Mouse (Mus musculus) limb, embryonic 11.5 days (tissue): ENCODE data around the gene Pip5kl1. TPM values are rescaled to one million over a fixed set of nuclear protein-coding genes. Genes with fewer than 3 reads are reported as not detected.

Experiments used
- ATAC-seq: fragments of 200-750 bp; cut with Nextera tagmentation; 2 replicates; pipeline ENCODE4 v1.8.0; 2017; ENCODE audit warnings: low read depth; ENCODE audit not compliant: insufficient number of reproducible peaks, low FRiP score, low TSS enrichment
- DNase-seq: peaks from one replicate; pipeline ENCODE4 v3.0.0-alpha.2; 2015; ENCODE audit warnings: low spot score
- H3K27ac ChIP-seq: fragments of 300-500 bp; sonication (generic); replicated peaks from 2 replicates; pipeline ENCODE4 v1.5.1; 2014; ENCODE audit warnings: low read depth, mild to moderate bottlenecking, low read length
- H3K27me3 ChIP-seq: fragments of 300-500 bp; sonication (generic); 2 replicates; pipeline ENCODE4 v1.6.1; 2014; ENCODE audit warnings: mild to moderate bottlenecking, low read length, mixed read lengths; ENCODE audit not compliant: control insufficient read depth, insufficient read depth
- H3K36me3 ChIP-seq: fragments of 300-500 bp; sonication (generic); 2 replicates; pipeline ENCODE4 v1.6.1; 2014; ENCODE audit warnings: mild to moderate bottlenecking, low read length, moderate library complexity, mixed read lengths; ENCODE audit not compliant: control insufficient read depth, insufficient read depth
- H3K4me1 ChIP-seq: fragments of 300-500 bp; sonication (generic); 2 replicates; pipeline ENCODE4 v1.6.1; 2014; ENCODE audit warnings: low read length, mixed read lengths; ENCODE audit not compliant: control insufficient read depth, insufficient read depth
- H3K4me2 ChIP-seq: fragments of 300-500 bp; sonication (generic); 2 replicates; pipeline ENCODE4 v1.6.1; 2014; ENCODE audit warnings: low read depth, mild to moderate bottlenecking, moderate library complexity; ENCODE audit not compliant: severe bottlenecking
- H3K4me3 ChIP-seq: fragments of 300-500 bp; sonication (generic); 2 replicates; pipeline ENCODE4 v1.5.1; 2014; ENCODE audit warnings: low read depth, low read length
- H3K9ac ChIP-seq: fragments of 300-500 bp; sonication (generic); 2 replicates; pipeline ENCODE4 v1.6.1; 2014; ENCODE audit warnings: mild to moderate bottlenecking, low read length
- H3K9me3 ChIP-seq: fragments of 300-500 bp; sonication (generic); 2 replicates; pipeline ENCODE4 v1.6.1; 2016; ENCODE audit warnings: low read length; ENCODE audit not compliant: control insufficient read depth
- WGBS: fragments of 180-500 bp; shearing (Covaris S2); extraction: QIAGEN DNeasy Blood & Tissue Kit; methylation state at CpG from one replicate; pipeline ENCODE4 v1.1.7; 2014; 5-methylcytosine and 5-hydroxymethylcytosine counted together
- polyA plus RNA-seq: library from polyadenylated mRNA; unstranded; fragments of >200 nt; fragmentation: Nextera tagmentation; extraction: Ambion mirVana; gene quantifications from 2 replicates; pipeline ENCODE4 v1.2.1, GENCODE M21; 2014

The Pip5kl1 gene
- polyA plus RNA-seq, 1 experiment from 2014 or later: 3.3 TPM

DNA sequence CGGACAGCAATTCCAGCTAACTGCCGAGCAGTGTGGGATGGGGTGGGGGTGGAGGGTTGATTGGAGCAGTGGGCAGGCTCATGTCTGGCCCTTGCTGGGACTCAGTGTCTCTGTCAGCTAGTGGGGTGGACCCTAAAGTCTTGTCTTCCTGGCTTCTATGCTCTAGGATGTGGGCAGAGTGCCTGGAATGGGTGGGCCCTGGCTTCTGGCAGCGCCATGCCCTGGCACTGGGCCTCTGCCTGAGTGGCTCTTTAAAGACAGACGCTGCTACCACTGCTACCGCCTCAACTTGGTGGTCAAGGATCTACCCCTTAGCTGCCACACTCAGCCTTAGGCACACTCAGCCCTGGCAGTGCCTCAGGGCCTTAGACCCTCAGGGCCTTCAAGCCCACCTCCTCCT, 54.1 kb downstream of the Pip5kl1 start:
- Histone ChIP-seq H3K9me3 (no peaks in the 10 kb centered on the region), H3K27me3 (no peaks in the 10 kb centered on the region), H3K4me3 (no peak overlapping the region), H3K4me1 (peaks cover 36% of the 10 kb centered on the region), H3K4me2 (no peak overlapping the region), H3K36me3 (no peaks in the 10 kb centered on the region), H3K27ac (0 out of 2 replicates have a peak overlapping the region, but pooled peaks have one; percentile 40), H3K9ac (no peak overlapping the region)
- DNase-seq: no peak
- 33% methylated on average over 5 of the region's 5 CpGs for WGBS
- no peak for ATAC-seq

DNA sequence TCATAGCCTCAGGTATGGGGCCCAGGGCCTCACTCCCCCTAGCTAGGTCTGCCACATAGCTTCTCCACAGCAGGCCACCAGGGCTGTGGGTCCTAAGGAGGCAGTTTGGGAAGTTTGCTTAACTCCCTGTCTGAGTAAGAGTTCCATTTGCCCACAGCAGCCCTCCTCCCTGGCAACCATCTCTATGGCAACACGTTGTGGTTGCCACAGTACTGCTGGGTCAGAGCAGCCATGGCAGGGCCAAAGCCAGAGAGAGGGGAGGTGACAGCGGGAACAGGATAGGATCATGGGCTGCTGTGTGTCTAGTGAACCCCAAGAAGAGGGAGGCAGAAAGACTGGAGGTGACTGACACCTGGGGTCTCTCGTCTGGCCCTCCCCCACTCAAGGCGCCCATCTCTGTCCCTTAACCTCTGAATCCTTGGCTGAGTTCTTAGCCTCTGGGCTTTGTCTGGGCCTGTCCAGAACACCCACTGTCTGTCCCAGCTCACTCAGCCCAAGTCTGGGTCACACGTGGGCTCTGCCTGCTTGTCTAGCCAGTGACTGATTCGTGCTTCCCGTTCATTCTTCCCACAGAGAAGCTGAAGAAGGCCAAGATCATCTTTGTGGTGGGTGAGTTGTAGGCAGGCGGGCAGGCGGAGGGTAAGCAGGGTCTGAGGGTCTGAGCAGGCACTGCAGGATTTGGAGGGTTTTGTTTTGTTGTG, 54.8 kb downstream of the Pip5kl1 start:
- DNase-seq (peak; percentile 82), ATAC-seq (no peak)
- WGBS: 43% methylated on average over 9 of the region's 9 CpGs
- H3K36me3 ChIP-seq: no peaks in the 10 kb centered on the region
- H3K27ac ChIP-seq: 0 out of 2 replicates have a peak overlapping the region, but pooled peaks have one; percentile 40
- no peaks in the 10 kb centered on the region for H3K9me3 ChIP-seq
- H3K4me3 ChIP-seq: no peak overlapping the region
- H3K27me3 ChIP-seq: no peaks in the 10 kb centered on the region
- no peak overlapping the region for H3K9ac ChIP-seq
- peaks cover 34% of the 10 kb centered on the region for H3K4me1 ChIP-seq
- H3K4me2 ChIP-seq: no peak overlapping the region

- Histone ChIP-seq H3K4me2 (no peak overlapping the region), H3K27me3 (no peaks in the 10 kb centered on the region), H3K9me3 (no peaks in the 10 kb centered on the region), H3K27ac (no peak overlapping the region), H3K4me3 (no peak overlapping the region), H3K36me3 (no peaks in the 10 kb centered on the region), H3K4me1 (peaks cover 29% of the 10 kb centered on the region), H3K9ac (no peak overlapping the region)
- WGBS: 84% methylated on average over 9 of the region's 9 CpGs
- no peak for ATAC-seq
- DNase-seq: no peak
Measured at GRCm38 (mm10) chr2:32630036-32630435, 55.4 kb downstream of the Pip5kl1 start.

- no peaks in the 10 kb centered on the region for H3K9me3 ChIP-seq
- H3K36me3 ChIP-seq: no peaks in the 10 kb centered on the region
- ATAC-seq: no peak
- WGBS: 87% methylated on average over 10 of the region's 10 CpGs
- H3K4me2 ChIP-seq: no peak overlapping the region
- H3K27ac ChIP-seq: no peak overlapping the region
- DNase-seq: no peak
- no peak overlapping the region for H3K9ac ChIP-seq
- no peaks in the 10 kb centered on the region for H3K27me3 ChIP-seq
- peaks cover 20% of the 10 kb centered on the region for H3K4me1 ChIP-seq
- no peak overlapping the region for H3K4me3 ChIP-seq
Measured at GRCm38 (mm10) chr2:32631046-32631445, 56.4 kb downstream of the Pip5kl1 start.

DNA sequence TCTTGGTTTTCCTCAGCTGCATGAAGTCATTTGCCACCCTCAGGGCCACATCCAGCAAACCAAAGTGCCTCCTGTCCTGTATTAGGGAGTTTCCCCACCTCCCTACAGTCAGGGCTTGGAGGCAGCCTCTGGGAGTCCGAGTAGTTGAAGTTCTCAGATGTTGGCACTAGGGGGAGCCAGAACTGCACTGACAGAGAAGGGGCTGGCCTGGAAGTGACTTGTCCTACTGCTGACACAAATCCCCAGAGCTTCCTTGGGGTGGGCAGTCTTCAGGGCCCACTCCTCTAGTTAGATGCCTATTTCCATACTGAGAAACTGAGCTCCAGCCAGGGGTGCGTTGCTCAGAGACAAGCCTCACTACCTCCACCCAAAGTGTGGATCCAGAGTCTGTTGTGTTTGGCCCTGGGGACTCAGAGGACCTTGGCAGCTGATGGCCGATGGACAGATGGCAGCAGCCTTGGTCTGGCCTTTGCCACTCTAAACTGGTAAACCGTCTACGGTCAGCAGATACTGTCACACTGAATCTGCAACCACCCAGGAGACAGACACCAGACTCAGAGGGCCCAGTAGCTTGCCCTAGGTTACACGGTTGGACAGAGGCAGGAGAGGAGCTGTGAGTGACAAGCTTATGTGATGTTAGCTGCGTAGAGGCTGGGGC, 57.3 kb downstream of the Pip5kl1 start:
- ATAC-seq: no peak

More for the DNA sequence above, 57.3 kb downstream of the Pip5kl1 start:
- no peak overlapping the region for H3K4me3 ChIP-seq
- H3K27me3 ChIP-seq: no peaks in the 10 kb centered on the region
- DNase-seq: peak; percentile 90
- 54% methylated on average over 7 of the region's 7 CpGs for WGBS
- no peak overlapping the region for H3K9ac ChIP-seq
- no peak overlapping the region for H3K4me2 ChIP-seq
- no peaks in the 10 kb centered on the region for H3K9me3 ChIP-seq
- H3K36me3 ChIP-seq: no peaks in the 10 kb centered on the region
- H3K27ac ChIP-seq: no peak overlapping the region
- peaks cover 15% of the 10 kb centered on the region for H3K4me1 ChIP-seq

Other genes starting within 250 kb of the Pip5kl1 start
- 52.2 and 67.8 TPM in 2 replicates for gene Ciz1, start 222.5 kb upstream of the Pip5kl1 start, polyA plus RNA-seq
- gene Dnm1, start 221.5 kb upstream of the Pip5kl1 start, polyA plus RNA-seq: 36.1 and 39.9 TPM in 2 replicates
- 39.4 and 44.4 TPM in 2 replicates for gene 1110008P14Rik, start 192.9 kb upstream of the Pip5kl1 start, polyA plus RNA-seq
- 0.35 TPM in 1 of 2 replicates, not detected in the other for gene Lcn2, start 186.5 kb upstream of the Pip5kl1 start, polyA plus RNA-seq
- gene Ptges2, start 178.9 kb upstream of the Pip5kl1 start, polyA plus RNA-seq: 29.0 and 32.3 TPM in 2 replicates
- gene Naif1, start 124.3 kb upstream of the Pip5kl1 start, polyA plus RNA-seq: 5.6 and 6.9 TPM in 2 replicates
- 19.2 and 21.9 TPM in 2 replicates for gene Slc25a25, start 123.4 kb upstream of the Pip5kl1 start, polyA plus RNA-seq
- 9.8 and 12.4 TPM in 2 replicates for gene Fam102a, start 39.5 kb upstream of the Pip5kl1 start, polyA plus RNA-seq
- 89.0 and 98.6 TPM in 2 replicates for gene Dpm2, start 3.9 kb upstream of the Pip5kl1 start, polyA plus RNA-seq
- 0.33 and 0.34 TPM in 2 replicates for gene 9430097D07Rik, start 887 bp downstream of the Pip5kl1 start, polyA plus RNA-seq
- gene St6galnac4, start 12.3 kb downstream of the Pip5kl1 start, polyA plus RNA-seq: 21.2 and 21.5 TPM in 2 replicates
- gene St6galnac6, start 24.9 kb downstream of the Pip5kl1 start, polyA plus RNA-seq: 6.5 and 7.5 TPM in 2 replicates
- gene Ak1, start 47.0 kb downstream of the Pip5kl1 start, polyA plus RNA-seq: 25.4 and 29.8 TPM in 2 replicates
- gene Eng, start 71.8 kb downstream of the Pip5kl1 start, polyA plus RNA-seq: 19.3 TPM in 2 replicates
- gene Fpgs, start 129.3 kb downstream of the Pip5kl1 start, polyA plus RNA-seq: 22.1 and 23.2 TPM in 2 replicates
- gene Cdk9, start 138.3 kb downstream of the Pip5kl1 start, polyA plus RNA-seq: 98.3 and 101 TPM in 2 replicates
- 12.2 and 13.1 TPM in 2 replicates for gene Sh2d3c, start 146.3 kb downstream of the Pip5kl1 start, polyA plus RNA-seq
- 0.13 TPM in 1 of 2 replicates, not detected in the other for gene 6330409D20Rik, start 166.2 kb downstream of the Pip5kl1 start, polyA plus RNA-seq
- gene Tor2a, start 182.4 kb downstream of the Pip5kl1 start, polyA plus RNA-seq: 58.5 and 60.2 TPM in 2 replicates
- gene Ttc16, start 200.8 kb downstream of the Pip5kl1 start, polyA plus RNA-seq: 0.13 and 0.56 TPM in 2 replicates
- 3.7 and 5.2 TPM in 2 replicates for gene Ptrh1, start 201.0 kb downstream of the Pip5kl1 start, polyA plus RNA-seq
- 0.27 and 0.37 TPM in 2 replicates for gene Cfap157, start 209.6 kb downstream of the Pip5kl1 start, polyA plus RNA-seq